Mouse (Mus musculus) MEL (cell line): Measurements from ENCODE around the gene Fam171a1. TPM values are rescaled to one million over a fixed set of nuclear protein-coding genes. Genes with fewer than 3 reads are reported as not detected.

Experiments used
- DNase-seq: peaks from one replicate; pipeline ENCODE4 v3.0.0; 2011; ENCODE audit warnings: low read depth, low spot score
- H3K27ac ChIP-seq: 2 replicates; pipeline ENCODE4 v1.5.1; 2012; ENCODE audit warnings: low read depth, mild to moderate bottlenecking, control low read depth, low read length, moderate library complexity; ENCODE audit not compliant: control insufficient read depth
- H3K27me3 ChIP-seq, 2 experiments: fragments of 150-350 bp in 1 of 2; sonication (generic) in 1 of 2; 2 replicates each; pipeline ENCODE4 v1.6.1; 2012; ENCODE audit warnings: low read length in 2 of 2, mild to moderate bottlenecking in 2 of 2, improper control_type of control experiment in 1 of 2, moderate library complexity in 1 of 2; ENCODE audit not compliant: insufficient read depth in 2 of 2, control insufficient read depth in 1 of 2
- H3K36me3 ChIP-seq, 2 experiments: 2 replicates each; pipeline ENCODE4 v1.6.1; 2012 to 2014; ENCODE audit warnings: low read length in 2 of 2, improper control_type of control experiment in 1 of 2, inconsistent platforms in 1 of 2, mild to moderate bottlenecking in 1 of 2; ENCODE audit not compliant: insufficient read depth in 2 of 2, control insufficient read depth in 1 of 2
- H3K4me1 ChIP-seq, 2 experiments: fragments of 150-350 bp in 1 of 2; sonication (generic) in 1 of 2; 2 replicates each; pipeline ENCODE4 v1.6.1; 2012; ENCODE audit warnings: low read length in 2 of 2, improper control_type of control experiment in 1 of 2, mild to moderate bottlenecking in 1 of 2; ENCODE audit not compliant: insufficient read depth in 2 of 2, control insufficient read depth in 1 of 2
- H3K4me3 ChIP-seq, 2 experiments: fragments of 150-350 bp in 1 of 2; sonication (generic) in 1 of 2; 2 replicates each; pipeline ENCODE4 v1.5.1; 2012; ENCODE audit warnings: low read depth in 2 of 2, low read length in 2 of 2, mild to moderate bottlenecking in 2 of 2, moderate library complexity in 2 of 2, control low read depth in 1 of 2, improper control_type of control experiment in 1 of 2; ENCODE audit not compliant: control insufficient read depth in 1 of 2, insufficient read depth in 1 of 2
- H3K79me2 ChIP-seq: 2 replicates; pipeline ENCODE4 v1.6.1; 2012; ENCODE audit warnings: mild to moderate bottlenecking, low read length, moderate library complexity; ENCODE audit not compliant: control insufficient read depth, poor library complexity, insufficient read depth
- H3K9ac ChIP-seq: 2 replicates; pipeline ENCODE4 v1.6.1; 2012; ENCODE audit warnings: low read depth, mild to moderate bottlenecking, control low read depth, low read length, moderate library complexity; ENCODE audit not compliant: control insufficient read depth, poor library complexity, severe bottlenecking
- H3K9me3 ChIP-seq: fragments of 150-350 bp; sonication (generic); replicated peaks from 2 replicates; pipeline ENCODE4 v1.6.1; 2012; ENCODE audit warnings: mild to moderate bottlenecking, low read length, improper control_type of control experiment, moderate library complexity; ENCODE audit not compliant: insufficient read depth
- CHD1 ChIP-seq: IDR thresholded peaks from 2 replicates; pipeline ENCODE4 v1.6.1; 2012; ENCODE audit warnings: low read depth, mild to moderate bottlenecking, inconsistent platforms, low read length, improper control_type of control experiment
- ELF1 ChIP-seq: IDR thresholded peaks from 2 replicates; pipeline ENCODE4 v1.6.1; 2014; ENCODE audit warnings: low read depth, mild to moderate bottlenecking, inconsistent platforms, low read length, improper control_type of control experiment, moderate library complexity
- EP300 ChIP-seq, 2 experiments: IDR thresholded peaks; 2 replicates each; pipeline ENCODE4 v1.6.1; 2011; ENCODE audit warnings: improper control_type of control experiment in 2 of 2, low read length in 2 of 2, low read depth in 1 of 2, mild to moderate bottlenecking in 1 of 2
- JUND ChIP-seq: IDR thresholded peaks from 2 replicates; pipeline ENCODE4 v1.6.1; 2011; ENCODE audit warnings: low read depth, mild to moderate bottlenecking, improper control_type of control experiment, low read length
- KAT2A ChIP-seq: conservative IDR thresholded peaks from 2 replicates; pipeline ENCODE4 v1.6.1; 2012; ENCODE audit warnings: low read depth, low read length, improper control_type of control experiment, inconsistent platforms
- MAFK ChIP-seq: IDR thresholded peaks from 2 replicates; pipeline ENCODE4 v1.6.1; 2011; ENCODE audit warnings: low read depth, mild to moderate bottlenecking, low read length, improper control_type of control experiment, borderline replicate concordance
- MEF2A ChIP-seq: IDR thresholded peaks from 2 replicates; pipeline ENCODE4 v1.6.1; 2014; ENCODE audit warnings: low read depth, mild to moderate bottlenecking, inconsistent platforms, low read length, improper control_type of control experiment; ENCODE audit not compliant: poor library complexity, insufficient replicate concordance, severe bottlenecking; ENCODE audit errors: extremely low read depth
- MXI1 ChIP-seq: IDR thresholded peaks from 2 replicates; pipeline ENCODE4 v1.6.1; 2011; ENCODE audit warnings: mild to moderate bottlenecking, low read depth, low read length, improper control_type of control experiment
- MYC ChIP-seq: IDR thresholded peaks from 2 replicates; pipeline ENCODE4 v1.6.1; 2011; ENCODE audit warnings: low read depth, mild to moderate bottlenecking, low read length, improper control_type of control experiment, moderate library complexity
- POLR2AphosphoS2 ChIP-seq: IDR thresholded peaks from 2 replicates; pipeline ENCODE4 v1.6.1; 2011; ENCODE audit warnings: low read length, improper control_type of control experiment
- POLR2AphosphoS5 ChIP-seq: IDR thresholded peaks from 2 replicates; pipeline ENCODE4 v1.6.1; 2012; ENCODE audit warnings: low read depth, borderline replicate concordance, mild to moderate bottlenecking, inconsistent platforms, low read length, moderate library complexity, mixed read lengths
- RAD21 ChIP-seq: IDR thresholded peaks from 2 replicates; pipeline ENCODE4 v1.6.1; 2011; ENCODE audit warnings: mild to moderate bottlenecking, low read depth, low read length, improper control_type of control experiment
- RCOR1 ChIP-seq: IDR thresholded peaks from 2 replicates; pipeline ENCODE4 v1.6.1; 2012; ENCODE audit warnings: low read depth, mild to moderate bottlenecking, inconsistent platforms, low read length, improper control_type of control experiment
- SIN3A ChIP-seq: IDR thresholded peaks from 2 replicates; pipeline ENCODE4 v1.6.1; 2012; ENCODE audit warnings: low read length, improper control_type of control experiment, inconsistent platforms
- SMC3 ChIP-seq: IDR thresholded peaks from 2 replicates; pipeline ENCODE4 v1.6.1; 2011; ENCODE audit warnings: low read depth, low read length, improper control_type of control experiment
- UBTF ChIP-seq: IDR thresholded peaks from 2 replicates; pipeline ENCODE4 v1.6.1; 2012; ENCODE audit warnings: low read depth, mild to moderate bottlenecking, inconsistent platforms, low read length, improper control_type of control experiment, moderate library complexity, borderline replicate concordance; ENCODE audit not compliant: insufficient read depth
- USF1 ChIP-seq: IDR thresholded peaks from 2 replicates; pipeline ENCODE4 v1.6.1; 2014; ENCODE audit warnings: low read depth, mild to moderate bottlenecking, inconsistent platforms, low read length, improper control_type of control experiment, moderate library complexity
- ZC3H11A ChIP-seq: IDR thresholded peaks from 2 replicates; pipeline ENCODE4 v1.6.1; 2012; ENCODE audit warnings: low read depth, mild to moderate bottlenecking, inconsistent platforms, low read length, improper control_type of control experiment
- ZKSCAN1 ChIP-seq: IDR thresholded peaks from 2 replicates; pipeline ENCODE4 v1.6.1; 2012; ENCODE audit warnings: low read depth, mild to moderate bottlenecking, inconsistent platforms, low read length, improper control_type of control experiment, moderate library complexity
- ZMIZ1 ChIP-seq: IDR thresholded peaks from 2 replicates; pipeline ENCODE4 v1.6.1; 2012; ENCODE audit warnings: low read depth, mild to moderate bottlenecking, inconsistent platforms, low read length, improper control_type of control experiment, moderate library complexity
- ZNF384 ChIP-seq: IDR thresholded peaks from 2 replicates; pipeline ENCODE4 v1.6.1; 2012; ENCODE audit warnings: low read depth, mild to moderate bottlenecking, inconsistent platforms, low read length, improper control_type of control experiment
- polyA plus RNA-seq, 2 experiments: library from polyadenylated mRNA; stranded (reverse) in 1 of 2; unstranded in 1 of 2; fragments of >175 nt in 1 of 2; fragments of >200 nt in 1 of 2; gene quantifications; 2 replicates each; pipeline versions ENCODE4 v1.2.1 to v1.2.4; 2012; ENCODE audit warnings: low replicate concordance in 2 of 2, low read depth in 1 of 2; ENCODE audit not compliant: insufficient read length in 2 of 2, insufficient read depth in 1 of 2, missing spikeins in 1 of 2
- total RNA-seq: library from RNA; depleted of rRNA; stranded (reverse); fragments of 300-350 nt; gene quantifications from 2 replicates; pipeline ENCODE4 v1.2.3, GENCODE M21; 2012

Fam171a1 gene
- total and polyA plus RNA-seq, 3 experiments, result not detected

DNA sequence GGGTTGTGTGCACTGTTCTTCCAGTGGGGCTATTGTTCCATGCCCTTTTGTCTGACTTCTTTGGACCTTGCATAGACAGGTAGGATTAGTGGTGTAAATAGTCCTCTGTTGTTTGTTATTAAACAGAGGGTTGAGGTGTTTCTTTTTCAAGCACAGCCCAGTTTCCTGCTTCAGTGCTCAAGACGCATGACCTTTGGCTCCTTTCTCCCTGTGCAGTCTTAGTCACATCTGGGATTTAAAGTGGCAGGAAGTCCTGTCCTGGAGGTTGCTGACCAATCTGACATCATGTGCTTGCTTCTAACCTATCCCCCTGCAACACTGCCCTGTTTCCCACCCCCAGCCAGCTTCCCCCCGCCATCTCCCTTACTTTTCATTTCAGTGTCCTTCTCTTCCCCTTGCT is 14.9 kb downstream of the Fam171a1 start:
- no peaks in the 10 kb centered on the region for H3K9me3 ChIP-seq
- H3K27ac ChIP-seq, result no peak overlapping the region
- H3K36me3 ChIP-seq, result no peaks in the 10 kb centered on the region
- TF ChIP-seq ZKSCAN1 (no peak), ELF1 (no peak), MYC (no peak), UBTF (no peak), CHD1 (no peak), RCOR1 (no peak), ZMIZ1 (no peak), ZNF384 (no peak), POLR2AphosphoS5 (no peak), USF1 (no peak), SMC3 (no peak), KAT2A (no peak), SIN3A (no peak), MEF2A (no peak), JUND (no peak)
- TF ChIP-seq, all 39 proteins: peak for 0
- Histone ChIP-seq H3K79me2 (no peaks in the 10 kb centered on the region), H3K4me3 (no peak overlapping the region), H3K4me1 (no peaks in the 10 kb centered on the region), H3K9ac (no peak overlapping the region), H3K27me3 (no peaks in the 10 kb centered on the region)
- no peak for DNase-seq

DNA sequence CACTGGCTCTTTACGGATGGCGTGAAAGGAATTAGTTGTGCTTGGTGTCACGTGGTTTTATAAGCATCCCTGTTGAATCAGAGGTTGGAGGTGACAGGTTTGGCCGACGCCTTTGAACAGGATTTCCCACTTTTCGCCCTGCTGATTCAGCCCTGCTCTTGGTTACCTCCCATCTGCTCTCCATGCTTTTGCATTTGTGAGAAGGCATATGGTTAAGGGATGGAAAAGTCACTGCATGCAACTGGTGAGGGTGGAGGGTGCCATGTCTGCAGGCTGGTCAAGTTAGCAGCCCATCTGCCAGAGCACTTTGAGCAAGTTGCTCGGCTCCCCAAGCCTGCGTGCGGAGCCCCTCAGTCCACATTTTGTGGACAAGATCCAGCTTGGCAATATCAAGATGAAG is 18.4 kb downstream of the Fam171a1 start:
- Histone ChIP-seq H3K36me3 (no peaks in the 10 kb centered on the region), H3K27me3 (no peaks in the 10 kb centered on the region), H3K9me3 (no peaks in the 10 kb centered on the region), H3K4me1 (no peaks in the 10 kb centered on the region), H3K79me2 (no peaks in the 10 kb centered on the region), H3K4me3 (no peak overlapping the region), H3K9ac (no peak overlapping the region), H3K27ac (no peak overlapping the region)
- no peak for TF ChIP-seq MAFK
- TF ChIP-seq ZC3H11A, result no peak
- no peak for TF ChIP-seq UBTF
- no peak for TF ChIP-seq MXI1
- TF ChIP-seq RAD21, result no peak
- no peak for TF ChIP-seq POLR2AphosphoS2
- TF ChIP-seq EP300 (IDR thresholded peaks at IDR 0.05; ENCODE audit: low read depth in 1 of 2, low read length in 2 of 2), result no peak
- TF ChIP-seq POLR2AphosphoS5, result no peak
- no peak for DNase-seq
